Mouse (Mus musculus): ENCODE data around the gene Ehd4.

The Ehd4 gene

GRCm38 (mm10) chr2:120111172-120111571 lies 43.2 kb downstream of the Ehd4 start:
- in situ Hi-C loops (cut with MboI, MseI): no loop called here

DNA sequence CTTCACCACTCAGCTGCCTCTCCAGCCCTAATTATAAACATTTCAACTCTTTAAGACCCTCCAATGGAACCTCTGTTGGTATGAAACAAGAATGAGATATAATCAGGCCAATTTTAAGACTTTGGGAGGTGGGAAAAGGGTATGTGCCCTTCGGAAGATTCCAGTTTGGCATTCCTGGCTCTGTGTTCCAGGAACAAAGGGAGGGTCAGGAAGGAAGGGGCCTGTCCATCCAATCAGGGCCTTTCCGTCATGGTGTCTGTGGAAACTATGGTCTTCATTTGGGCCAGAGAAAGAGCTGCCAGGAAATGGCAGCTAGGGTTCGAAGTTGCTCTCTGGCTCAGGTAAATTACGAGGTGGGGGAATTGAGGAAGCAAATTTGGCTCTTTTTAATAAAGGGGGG lies 46.3 kb downstream of the Ehd4 start:
- in situ Hi-C loops (cut with MboI, MseI): no loop called here

DNA sequence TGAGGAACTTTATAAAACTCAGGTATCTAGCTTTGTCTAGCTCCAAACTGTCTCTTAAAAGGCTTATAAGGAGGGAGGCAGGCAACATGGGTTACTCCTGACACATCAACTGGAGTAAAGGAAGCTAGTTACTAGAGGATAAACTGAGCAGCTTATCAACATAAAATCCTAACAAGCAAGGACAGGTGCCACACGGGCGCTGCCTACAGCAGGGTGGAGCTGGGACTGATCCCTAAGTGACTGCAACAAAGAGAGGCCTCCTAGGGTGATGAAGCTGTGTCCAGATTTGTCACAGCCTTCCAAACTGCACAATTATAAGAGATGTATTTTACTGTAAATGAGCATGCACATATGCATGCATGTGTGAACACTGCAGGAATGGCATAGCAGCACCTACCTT lies 47.0 kb downstream of the Ehd4 start:
- in situ Hi-C loops (cut with MboI, MseI): no loop called here

DNA sequence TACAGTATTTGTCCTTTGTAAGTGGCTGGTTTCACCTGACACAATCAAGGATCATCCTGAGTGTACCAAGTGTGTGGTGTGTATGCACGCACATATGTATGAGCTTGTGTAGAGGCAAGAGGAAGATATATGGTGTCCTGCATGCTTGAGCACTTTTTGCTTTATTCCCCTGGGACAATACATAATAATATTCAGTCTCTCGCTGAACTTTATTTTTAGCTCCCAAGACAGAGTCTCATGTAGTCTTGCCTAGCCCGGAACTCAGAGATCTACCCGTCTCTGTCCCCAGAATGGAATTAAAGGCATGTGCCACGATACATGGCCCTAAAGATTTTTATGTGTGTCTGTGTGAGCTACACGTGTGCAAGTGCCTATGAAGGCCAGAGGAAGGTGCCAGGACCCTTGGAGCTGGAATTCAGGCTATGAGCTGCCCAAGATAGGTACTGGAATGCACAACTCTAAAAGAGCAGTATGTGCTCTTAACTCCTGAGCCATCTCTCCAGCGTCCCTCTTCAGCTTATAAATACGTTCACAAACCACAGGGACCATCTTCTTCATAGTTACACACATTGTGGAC lies 47.9 kb downstream of the Ehd4 start:
- in situ Hi-C loops (cut with MboI, MseI): no loop called here

DNA sequence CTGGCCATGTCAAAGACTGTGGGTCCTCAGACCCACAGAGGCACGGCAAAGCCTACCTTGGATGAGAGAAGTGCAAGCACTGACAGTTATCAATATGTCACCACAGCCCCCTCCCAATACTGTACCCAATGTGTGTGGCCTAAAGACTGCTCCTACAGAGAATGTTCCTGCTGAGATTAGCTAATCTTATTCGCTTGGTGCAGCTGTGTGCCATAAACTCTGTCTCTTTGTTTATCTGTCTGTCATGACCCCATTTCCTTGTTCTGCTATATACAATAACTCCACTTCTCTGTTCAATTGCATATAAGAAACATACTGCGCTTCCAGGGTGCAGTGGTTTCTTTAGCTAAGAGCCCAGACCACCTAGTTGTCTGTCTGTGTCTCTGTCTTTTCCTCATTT lies 48.5 kb downstream of the Ehd4 start:
- in situ Hi-C loops (cut with MboI, MseI): no loop called here

GRCm38 (mm10) chr2:120102881-120103280 lies 51.5 kb downstream of the Ehd4 start:
- in situ Hi-C loops (cut with MboI, MseI): no loop called here

DNA sequence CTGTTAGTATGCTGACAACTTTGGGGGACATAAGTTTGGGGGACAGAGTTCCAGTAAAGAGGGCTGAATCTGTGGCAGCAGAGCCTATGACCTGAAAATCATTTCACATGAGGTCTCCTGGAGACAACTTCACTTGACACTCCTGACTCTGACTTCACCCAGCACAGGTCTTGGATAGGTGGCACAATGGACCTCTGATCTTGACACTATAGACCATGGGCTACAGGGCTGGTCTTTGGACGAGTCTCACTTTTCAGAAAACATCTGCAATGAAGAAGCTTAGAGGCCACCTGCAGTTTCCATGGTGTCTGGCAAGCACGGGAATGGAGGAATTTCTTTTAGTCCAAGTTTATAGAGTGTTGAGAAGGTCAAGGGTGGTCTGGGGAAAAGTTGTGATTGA lies 52.0 kb downstream of the Ehd4 start:
- in situ Hi-C loops (cut with MboI, MseI): no loop called here

GRCm38 (mm10) chr2:120101961-120102360 lies 52.4 kb downstream of the Ehd4 start:
- in situ Hi-C loops (cut with MboI, MseI): no loop called here

DNA sequence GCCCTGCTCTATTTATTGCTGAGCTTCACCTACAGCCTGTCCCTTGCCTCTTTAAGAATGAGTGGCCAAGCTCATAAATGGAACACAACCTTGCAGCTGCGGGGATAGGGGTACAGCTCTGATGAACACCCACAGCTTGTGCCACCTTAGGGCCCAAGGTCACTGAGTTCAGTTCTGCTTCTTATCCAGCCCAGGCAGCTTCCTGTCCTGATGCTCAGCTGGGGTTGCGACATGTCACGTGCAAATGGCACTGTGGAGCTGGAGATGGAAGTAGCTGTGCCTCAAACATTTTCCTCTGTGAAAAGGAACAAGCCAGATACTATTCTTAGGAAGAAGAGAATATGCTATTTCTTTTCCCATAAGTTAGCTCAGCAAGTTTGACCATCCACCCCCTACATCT lies 54.5 kb downstream of the Ehd4 start:
- in situ Hi-C loops (cut with MboI, MseI): no loop called here

- in situ Hi-C loops (cut with MboI, MseI): no loop called here
Measured at GRCm38 (mm10) chr2:120099263-120099662, 55.1 kb downstream of the Ehd4 start.

DNA sequence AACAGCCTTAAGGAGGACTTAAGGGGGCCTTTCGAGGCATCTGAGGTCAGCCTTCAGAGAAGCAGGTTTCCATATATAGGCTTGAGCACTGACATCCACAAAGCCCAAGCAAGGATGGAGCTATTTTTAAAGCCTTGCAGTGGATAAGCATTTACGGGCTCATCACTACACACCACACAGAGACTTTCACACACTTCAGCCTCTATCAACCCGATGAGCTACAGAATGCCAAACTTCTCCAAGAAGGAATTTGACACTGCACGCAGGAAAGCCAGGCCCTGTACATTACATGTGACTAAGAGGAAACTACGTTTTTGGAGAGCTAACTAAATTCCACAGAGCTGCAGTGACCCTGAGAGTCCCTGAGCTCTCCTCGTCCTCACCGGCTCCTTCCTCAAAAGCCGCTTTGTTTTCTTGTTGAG lies 55.6 kb downstream of the Ehd4 start:
- in situ Hi-C loops (cut with MboI, MseI): no loop called here

DNA sequence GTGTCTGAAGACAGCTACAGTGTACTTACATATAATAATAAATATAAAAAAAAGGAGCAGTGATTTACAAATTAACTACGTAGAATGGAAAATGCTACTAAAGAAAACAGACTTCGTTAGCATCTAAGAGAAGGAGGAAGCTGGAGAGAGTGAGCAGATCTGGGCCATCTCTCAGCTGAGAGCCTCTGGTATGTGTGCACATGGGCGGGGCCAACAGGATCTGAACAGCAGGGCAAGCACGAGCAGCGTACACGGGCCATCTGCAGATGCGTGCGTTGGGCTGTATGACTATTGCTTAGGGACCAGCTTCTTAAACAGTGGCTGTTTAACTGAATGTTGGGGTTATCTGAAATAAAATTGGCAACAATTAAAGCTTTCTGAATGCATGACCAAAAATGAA lies 56.5 kb downstream of the Ehd4 start:
- in situ Hi-C loops (cut with MboI, MseI): no loop called here

DNA sequence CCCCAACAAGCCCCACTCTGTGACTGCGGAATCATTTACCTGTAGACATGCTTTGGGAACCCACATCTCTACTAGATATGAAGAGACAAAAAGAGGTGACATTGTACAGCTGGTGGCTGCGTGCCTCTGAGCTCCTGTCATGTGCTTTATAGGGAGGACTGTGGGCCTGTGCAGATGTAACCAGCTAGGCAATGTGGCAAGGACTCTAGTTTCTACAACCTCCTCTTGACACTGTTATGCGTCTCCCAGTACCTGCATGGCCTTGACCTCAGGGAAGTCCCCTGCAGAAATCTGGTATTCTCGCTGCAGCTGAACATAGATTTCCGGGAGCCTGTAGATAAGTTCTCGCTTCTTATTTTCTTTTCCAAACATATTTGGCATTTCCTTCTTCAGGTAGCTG lies 57.7 kb downstream of the Ehd4 start:
- in situ Hi-C loops (cut with MboI, MseI): no loop called here

DNA sequence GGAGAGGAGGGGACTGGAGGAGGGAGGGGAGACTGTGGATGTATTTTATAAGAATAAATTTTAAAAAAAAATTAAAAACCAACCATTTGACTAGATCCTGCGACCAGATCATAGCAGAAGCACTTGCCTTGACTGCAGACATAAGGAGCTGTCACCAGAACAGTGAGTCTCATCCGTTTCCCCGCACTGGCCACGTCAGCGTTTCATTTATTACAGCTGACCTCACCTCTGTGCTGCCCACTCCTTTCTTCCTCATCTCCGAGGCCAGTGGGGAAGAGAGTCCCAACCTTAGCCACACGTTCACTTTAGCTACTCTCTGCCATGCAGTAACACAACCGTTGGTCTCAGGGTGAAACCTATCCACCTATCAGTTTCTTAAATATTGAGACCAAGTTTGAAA lies 58.2 kb downstream of the Ehd4 start:
- in situ Hi-C loops (cut with MboI, MseI): no loop called here

DNA sequence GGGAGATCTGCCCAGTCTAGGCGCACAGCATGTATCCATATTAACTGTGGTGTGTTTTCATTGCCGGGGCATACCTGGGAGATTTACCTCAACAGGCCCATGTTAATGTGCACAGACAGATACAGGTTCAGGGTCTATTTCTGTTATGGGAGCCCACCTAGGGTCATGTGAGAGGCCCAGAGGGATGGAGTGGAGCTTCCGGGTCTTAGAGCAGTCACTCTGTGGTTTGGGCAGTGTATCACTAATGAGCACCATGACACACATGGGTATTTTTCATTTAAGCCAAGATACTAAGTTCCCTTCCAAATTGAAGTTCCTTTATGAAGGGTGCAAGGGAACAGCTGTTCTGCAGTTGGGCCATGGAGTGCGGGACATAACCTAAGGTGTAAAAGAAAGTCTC lies 59.2 kb downstream of the Ehd4 start:
- in situ Hi-C loops (cut with MboI, MseI): no loop called here

DNA sequence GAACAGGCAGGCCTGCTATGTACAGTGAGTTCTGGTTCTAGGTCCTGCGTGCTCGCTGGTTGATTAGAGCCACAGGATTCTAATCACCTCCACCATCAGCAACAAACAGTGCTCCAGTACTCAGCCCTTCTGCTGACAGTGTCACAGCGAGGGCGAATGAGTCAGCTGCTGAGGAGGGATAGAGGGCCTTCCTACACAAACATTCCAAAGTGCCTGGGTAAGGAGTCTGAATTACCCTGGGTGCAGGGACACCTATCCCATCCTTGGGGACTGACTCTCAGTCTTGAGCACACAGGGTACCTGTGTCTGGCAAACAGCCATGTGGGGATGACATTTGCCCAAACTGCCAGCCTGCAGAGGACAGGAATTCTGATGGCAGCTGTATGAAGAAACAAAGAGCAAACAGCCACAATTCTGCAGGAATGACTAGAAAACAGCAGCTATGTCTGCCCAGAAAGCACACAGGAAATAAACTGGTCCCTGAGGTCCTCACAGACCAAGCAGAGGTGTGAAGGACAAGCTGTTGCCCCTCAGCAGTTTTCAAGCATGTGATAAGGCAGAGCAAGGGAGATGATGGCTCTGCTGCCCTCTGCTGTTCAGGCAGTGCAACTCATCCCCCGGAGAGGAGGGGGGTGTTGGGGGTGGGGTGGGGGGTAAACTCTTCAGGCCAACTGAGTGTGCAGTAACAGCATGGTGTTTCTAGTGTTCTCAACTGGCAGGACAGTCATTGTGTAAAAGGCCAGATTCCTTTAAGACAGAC lies 60.6 kb downstream of the Ehd4 start:
- in situ Hi-C loops (cut with MboI, MseI): no loop called here

DNA sequence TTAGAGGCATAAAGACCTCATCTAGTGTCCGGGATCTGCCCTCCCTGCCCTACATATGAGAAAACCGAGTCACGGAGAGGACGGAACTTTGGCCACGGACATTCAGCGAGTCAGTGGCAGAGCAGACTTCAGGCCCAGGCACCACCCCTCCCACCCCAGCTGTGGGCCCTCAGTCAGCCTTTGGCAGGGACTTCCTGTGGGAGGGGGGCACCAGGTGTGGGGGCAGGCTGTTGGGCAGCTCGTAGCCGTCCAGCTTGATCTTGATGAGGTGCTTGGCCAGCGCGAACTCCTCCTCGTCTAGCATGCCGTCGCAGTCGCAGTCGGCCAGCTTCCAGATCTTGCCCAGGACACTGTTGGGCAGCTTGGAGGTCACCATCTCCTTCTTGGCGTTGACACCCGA lies 63.4 kb downstream of the Ehd4 start:
- in situ Hi-C loops (cut with MboI, MseI): no loop called here

DNA sequence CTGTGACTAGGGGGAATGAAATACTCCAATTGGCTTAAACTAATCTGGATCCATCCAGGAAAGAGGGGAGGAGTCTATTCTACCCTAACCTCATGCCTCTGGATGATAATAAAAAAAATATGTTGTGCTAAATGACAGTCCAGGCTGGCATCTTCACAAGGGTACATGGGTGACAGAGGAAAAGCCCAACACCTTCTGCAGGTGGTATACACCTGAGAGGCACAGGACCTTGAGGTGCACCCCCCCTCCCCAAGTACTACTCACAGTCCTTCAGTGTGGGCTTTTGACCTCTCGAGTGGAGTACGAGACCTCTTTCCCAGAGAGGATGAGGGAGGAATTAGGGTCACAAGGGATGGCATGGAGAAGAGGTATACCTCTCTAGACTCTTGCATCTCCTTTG lies 66.5 kb downstream of the Ehd4 start:
- in situ Hi-C loops (cut with MboI, MseI): no loop called here

GRCm38 (mm10) chr2:120087391-120087790 lies 67.0 kb downstream of the Ehd4 start:
- in situ Hi-C loops (cut with MboI, MseI): no loop called here

- in situ Hi-C loops (cut with MboI, MseI): no loop called here
Measured at GRCm38 (mm10) chr2:120086038-120086437, 68.4 kb downstream of the Ehd4 start.

- in situ Hi-C loops (cut with MboI, MseI): no loop called here
Measured at GRCm38 (mm10) chr2:120084593-120085361, 69.6 kb downstream of the Ehd4 start.

DNA sequence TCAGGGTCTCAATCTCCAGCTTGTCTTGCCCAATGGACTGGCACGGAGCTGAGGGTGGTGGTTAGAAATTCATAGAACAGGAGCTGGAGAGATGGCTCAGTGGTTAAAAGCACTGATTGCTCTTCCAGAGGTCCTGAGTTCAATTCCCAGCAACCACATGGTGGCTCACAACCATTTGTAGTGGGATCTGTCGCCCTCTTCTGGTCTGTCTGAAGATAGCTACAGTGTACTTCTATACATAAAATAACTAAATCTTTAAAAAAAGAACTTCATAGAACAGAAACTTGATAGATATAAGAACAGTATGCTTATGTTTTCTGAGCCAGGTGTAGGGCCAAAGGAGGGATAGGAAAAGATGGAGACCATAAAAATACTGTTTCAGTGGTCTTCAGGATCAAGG lies 72.0 kb downstream of the Ehd4 start:
- in situ Hi-C loops (cut with MboI, MseI): no loop called here
